ENCODE assay signal across 9 mouse cellular contexts in genomic region chr5:139825947-139826346, GRCm38 (mm10). TPM values are rescaled to one million over a fixed set of nuclear protein-coding genes. Genes with fewer than 3 reads are reported as not detected.
A peak's percentile ranks its signal among the peaks of the same experiment; 100 is the strongest.
DNase-seq lines count a peak whose midpoint lies in the region; ATAC-seq and TF ChIP-seq lines count a peak whose summit lies in the region.
"Had no signal": no experiment of that assay in that cellular context is flagged by ENCODE, and none has a peak within 500 bp of the region (broad histone marks: within the 10 kb centered on the region; RNA-seq: fewer than 3 reads in every experiment).

No protein-coding gene starts in this region.

- H3K9ac ChIP-seq in liver, embryonic 12.5 days = peak overlapping the region; percentile 86

- no peak for TF ChIP-seq CTCF in thymus, adult 2 months (IDR thresholded peaks at IDR 0.05; ENCODE audit: borderline replicate concordance, control insufficient read depth, extremely low read depth, insufficient read depth, low read length, poor library complexity)

- WGBS in thymus, adult 2 months = 44% methylated on average over 11 of the region's 11 CpGs
- WGBS in liver, embryonic 12.5 days (ENCODE audit: insufficient replicate concordance) = 30% methylated on average over 11 of the region's 11 CpGs

- no peak for ATAC-seq in erythroblast, adult 5-6 weeks (replicated peaks; ENCODE audit: low FRiP score, poor library complexity, severe bottlenecking)
- ATAC-seq in liver, embryonic 12.5 days = no peak

- H3K36me3 ChIP-seq in erythroblast, embryonic 14.5 days (ENCODE audit: control insufficient read depth) = peaks cover 45% of the 10 kb centered on the region
- H3K36me3 ChIP-seq in thymus, adult 2 months (ENCODE audit: control insufficient read depth, insufficient read depth, low read length) = 0 out of 2 replicates have a peak, but pooled peaks cover 9% of the 10 kb centered on the region
- peaks cover 43% of the 10 kb centered on the region for H3K36me3 ChIP-seq in liver, embryonic 12.5 days

- peaks cover 53% of the 10 kb centered on the region for H3K4me1 ChIP-seq in erythroblast, embryonic 14.5 days (ENCODE audit: control insufficient read depth)
- H3K4me1 ChIP-seq in thymus, adult 2 months (replicated peaks; ENCODE audit: control insufficient read depth, insufficient read depth, low read length) = peaks cover 12% of the 10 kb centered on the region
- peaks cover 45% of the 10 kb centered on the region for H3K4me1 ChIP-seq in liver, embryonic 12.5 days

- no peak for TF ChIP-seq POLR2A in thymus, adult 2 months (IDR thresholded peaks at IDR 0.05; ENCODE audit: control insufficient read depth, extremely low read depth, insufficient read depth, low read length, poor library complexity)

- peak overlapping the region; percentile 74 for H3K4me3 ChIP-seq in erythroblast, embryonic 14.5 days (replicated peaks)
- H3K4me3 ChIP-seq in thymus, adult 2 months (ENCODE audit: control insufficient read depth, insufficient read depth, low read length) = peak overlapping the region; percentile 99
- H3K4me3 ChIP-seq in liver, embryonic 12.5 days = peak overlapping the region; percentile 92

- no peaks in the 10 kb centered on the region for H3K9me3 ChIP-seq in erythroblast, embryonic 14.5 days (ENCODE audit: control insufficient read depth, low read length)
- no peaks in the 10 kb centered on the region for H3K9me3 ChIP-seq in liver, embryonic 12.5 days (replicated peaks)

- H3K4me2 ChIP-seq in liver, embryonic 12.5 days = peak overlapping the region; percentile 77

- no peaks in the 10 kb centered on the region for H3K27me3 ChIP-seq in erythroblast, embryonic 14.5 days (ENCODE audit: control insufficient read depth)
- no peaks in the 10 kb centered on the region for H3K27me3 ChIP-seq in thymus, adult 2 months (ENCODE audit: control insufficient read depth, insufficient read depth, low read length)
- no peaks in the 10 kb centered on the region for H3K27me3 ChIP-seq in liver, embryonic 12.5 days (replicated peaks)

- no peak for DNase-seq in thymus, adult 2 months
- no peak for DNase-seq in thymus, postnatal 4 days
- no peak for DNase-seq in ovary, postnatal 10 days (ENCODE audit: low spot score)
- DNase-seq in adrenal gland, adult 8-10 months = no peak
- DNase-seq in gastrocnemius, postnatal 10 days = no peak

- H3K27ac ChIP-seq in thymus, adult 2 months (ENCODE audit: control insufficient read depth, insufficient read depth, low read length) = no peak overlapping the region
- H3K27ac ChIP-seq in liver, embryonic 12.5 days = peak overlapping the region; percentile 85

RNA-seq across cellular contexts. Expression of gene Gm26938, which starts 0.3 kb away (rescaled TPM):
- polyA plus RNA-seq in erythroblast, embryonic 14.5 days (2012) = not detected in 2 replicates
- total RNA-seq in erythroblast, adult 5-6 weeks (2015; ENCODE audit: low replicate concordance) = not detected in 2 replicates
- not detected in 2 replicates for total RNA-seq in erythroblast, adult 5-6 weeks (2017; ENCODE audit: low replicate concordance)
- not detected in 2 replicates for polyA plus RNA-seq in thymus, adult 2 months (2012; rRNA removed)
- polyA plus RNA-seq in liver, embryonic 12.5 days (2016; fragmentation: Nextera tagmentation; extraction: Ambion mirVana) = not detected in 2 replicates
- total RNA-seq in adrenal gland, adult 8-10 months (2022) = not detected
- total RNA-seq in gastrocnemius, postnatal 10 days (2021) = not detected
- total RNA-seq: common myeloid progenitor, adult 5-6 weeks had no signal

RNA-seq across cellular contexts. Expression of gene Psmg3, which starts 0.7 kb away (rescaled TPM):
- 2.7 TPM in 2 replicates for polyA plus RNA-seq in erythroblast, embryonic 14.5 days (2012)
- 4.0 and 6.0 TPM in 2 replicates for total RNA-seq in erythroblast, adult 5-6 weeks (2015; ENCODE audit: low replicate concordance)
- 4.3 and 6.1 TPM in 2 replicates for total RNA-seq in erythroblast, adult 5-6 weeks (2017; ENCODE audit: low replicate concordance)
- 43.9 and 51.6 TPM in 2 replicates for polyA plus RNA-seq in thymus, adult 2 months (2012; rRNA removed)
- polyA plus RNA-seq in liver, embryonic 12.5 days (2016; fragmentation: Nextera tagmentation; extraction: Ambion mirVana) = 75.6 and 80.9 TPM in 2 replicates
- 10 to 100 TPM; 21.2 to 26.6 (median 23.3) TPM for total RNA-seq in adrenal gland, adult 8-10 months (2022)
- total RNA-seq in gastrocnemius, postnatal 10 days (2021) = 10 to 100 TPM in 1 of 2 experiments, 1 to 10 TPM in 1; 9.6 to 10.2 TPM

RNA-seq across cellular contexts. Expression of gene Tmem184a, which starts 6.2 kb away (rescaled TPM):
- polyA plus RNA-seq in erythroblast, embryonic 14.5 days (2012) = 36.6 and 77.7 TPM in 2 replicates
- not detected in 2 replicates for total RNA-seq in erythroblast, adult 5-6 weeks (2015; ENCODE audit: low replicate concordance)
- 0.14 TPM in 1 of 2 replicates, not detected in the other for total RNA-seq in erythroblast, adult 5-6 weeks (2017; ENCODE audit: low replicate concordance)
- polyA plus RNA-seq in thymus, adult 2 months (2012; rRNA removed) = 6.1 and 7.6 TPM in 2 replicates
- polyA plus RNA-seq in liver, embryonic 12.5 days (2016; fragmentation: Nextera tagmentation; extraction: Ambion mirVana) = 1.6 TPM in 2 replicates
- total RNA-seq in adrenal gland, adult 8-10 months (2022) = under 1 TPM; 0.07 to 0.67 (median 0.21) TPM
- total RNA-seq in gastrocnemius, postnatal 10 days (2021) = under 1 TPM; 0.32 to 0.52 TPM

RNA-seq across cellular contexts. Expression of gene Mafk, which starts 34.6 kb away (rescaled TPM):
- polyA plus RNA-seq in erythroblast, embryonic 14.5 days (2012) = 20.0 and 22.5 TPM in 2 replicates
- 72.4 and 83.0 TPM in 2 replicates for total RNA-seq in erythroblast, adult 5-6 weeks (2015; ENCODE audit: low replicate concordance)
- total RNA-seq in erythroblast, adult 5-6 weeks (2017; ENCODE audit: low replicate concordance) = 147 and 218 TPM in 2 replicates
- polyA plus RNA-seq in thymus, adult 2 months (2012; rRNA removed) = 43.9 and 44.2 TPM in 2 replicates
- polyA plus RNA-seq in liver, embryonic 12.5 days (2016; fragmentation: Nextera tagmentation; extraction: Ambion mirVana) = 47.7 and 48.9 TPM in 2 replicates
- total RNA-seq in adrenal gland, adult 8-10 months (2022) = 10 to 100 TPM; 28.7 to 45.0 (median 30.4) TPM
- total RNA-seq in gastrocnemius, postnatal 10 days (2021) = 1 to 10 TPM; 8.8 to 9.6 TPM

RNA-seq across cellular contexts. Expression of gene Ints1, which starts 50.5 kb away (rescaled TPM):
- polyA plus RNA-seq in erythroblast, embryonic 14.5 days (2012) = 12.9 and 18.1 TPM in 2 replicates
- total RNA-seq in erythroblast, adult 5-6 weeks (2015; ENCODE audit: low replicate concordance) = 21.3 and 30.7 TPM in 2 replicates
- 10.9 and 28.0 TPM in 2 replicates for total RNA-seq in erythroblast, adult 5-6 weeks (2017; ENCODE audit: low replicate concordance)
- 214 and 251 TPM in 2 replicates for polyA plus RNA-seq in thymus, adult 2 months (2012; rRNA removed)
- 21.8 and 23.3 TPM in 2 replicates for polyA plus RNA-seq in liver, embryonic 12.5 days (2016; fragmentation: Nextera tagmentation; extraction: Ambion mirVana)
- total RNA-seq in adrenal gland, adult 8-10 months (2022) = 10 to 100 TPM; 59.3 to 74.4 (median 65.0) TPM
- 10 to 100 TPM; 36.4 to 36.7 TPM for total RNA-seq in gastrocnemius, postnatal 10 days (2021)
